Mouse (Mus musculus): ENCODE data around the gene Ptchd3. TPM values are rescaled to one million over a fixed set of nuclear protein-coding genes. Genes with fewer than 3 reads are reported as not detected.

The Ptchd3 gene
- polyA plus RNA-seq, 1 experiment from 2014 or later, result not detected

GRCm38 (mm10) chr11:121794591-121795199, 35.4 kb upstream of the Ptchd3 start:
- WGBS, result 58% methylated on average over 6 of the region's 6 CpGs
- Histone ChIP-seq H3K36me3 (ENCODE audit: control insufficient read depth, insufficient read depth, low read length) (no peaks in the 10 kb centered on the region), H3K4me2 (replicated peaks; ENCODE audit: low read depth, low read length) (no peak overlapping the region), H3K27ac (ENCODE audit: low read depth, low read length) (no peak overlapping the region), H3K27me3 (ENCODE audit: control insufficient read depth, insufficient read depth, low read length) (no peaks in the 10 kb centered on the region), H3K9me3 (ENCODE audit: control insufficient read depth, low read length) (no peaks in the 10 kb centered on the region), H3K9ac (ENCODE audit: low read depth, low read length) (no peak overlapping the region), H3K4me3 (ENCODE audit: low read depth, low read length) (no peak overlapping the region), H3K4me1 (replicated peaks; ENCODE audit: control insufficient read depth, insufficient read depth, low read length) (no peaks in the 10 kb centered on the region)
- peak; percentile 16 for DNase-seq (ENCODE audit: low spot score)
- ATAC-seq (ENCODE audit: low FRiP score), result no peak

- Histone ChIP-seq H3K27ac (ENCODE audit: low read depth, low read length) (no peak overlapping the region), H3K36me3 (ENCODE audit: control insufficient read depth, insufficient read depth, low read length) (no peaks in the 10 kb centered on the region), H3K9ac (ENCODE audit: low read depth, low read length) (no peak overlapping the region), H3K4me3 (ENCODE audit: low read depth, low read length) (no peak overlapping the region), H3K4me2 (replicated peaks; ENCODE audit: low read depth, low read length) (no peak overlapping the region), H3K4me1 (replicated peaks; ENCODE audit: control insufficient read depth, insufficient read depth, low read length) (no peaks in the 10 kb centered on the region), H3K27me3 (ENCODE audit: control insufficient read depth, insufficient read depth, low read length) (no peaks in the 10 kb centered on the region), H3K9me3 (ENCODE audit: control insufficient read depth, low read length) (no peaks in the 10 kb centered on the region)
- ATAC-seq (ENCODE audit: low FRiP score) (no peak), DNase-seq (ENCODE audit: low spot score) (no peak)
- WGBS, result 88% methylated on average over 2 of the region's 2 CpGs
Observed at GRCm38 (mm10) chr11:121795978-121796377, 34.1 kb upstream of the Ptchd3 start.

- Histone ChIP-seq H3K4me1 (replicated peaks; ENCODE audit: control insufficient read depth, insufficient read depth, low read length) (no peaks in the 10 kb centered on the region), H3K27me3 (ENCODE audit: control insufficient read depth, insufficient read depth, low read length) (no peaks in the 10 kb centered on the region), H3K9ac (ENCODE audit: low read depth, low read length) (no peak overlapping the region), H3K4me3 (ENCODE audit: low read depth, low read length) (no peak overlapping the region), H3K9me3 (ENCODE audit: control insufficient read depth, low read length) (no peaks in the 10 kb centered on the region), H3K4me2 (replicated peaks; ENCODE audit: low read depth, low read length) (no peak overlapping the region), H3K36me3 (ENCODE audit: control insufficient read depth, insufficient read depth, low read length) (no peaks in the 10 kb centered on the region), H3K27ac (ENCODE audit: low read depth, low read length) (no peak overlapping the region)
- WGBS, result 89% methylated on average over 2 of the region's 2 CpGs
- ATAC-seq (ENCODE audit: low FRiP score) (no peak), DNase-seq (ENCODE audit: low spot score) (no peak)
Observed at GRCm38 (mm10) chr11:121798591-121798990, 31.5 kb upstream of the Ptchd3 start.

GRCm38 (mm10) chr11:121799746-121800299, 30.2 kb upstream of the Ptchd3 start:
- no peaks in the 10 kb centered on the region for H3K27me3 ChIP-seq (ENCODE audit: control insufficient read depth, insufficient read depth, low read length)
- H3K36me3 ChIP-seq (ENCODE audit: control insufficient read depth, insufficient read depth, low read length), result no peaks in the 10 kb centered on the region
- no peak for DNase-seq (ENCODE audit: low spot score)
- no peak overlapping the region for H3K4me2 ChIP-seq (replicated peaks; ENCODE audit: low read depth, low read length)
- H3K27ac ChIP-seq (ENCODE audit: low read depth, low read length), result no peak overlapping the region
- no peak for ATAC-seq (ENCODE audit: low FRiP score)
- no peak overlapping the region for H3K4me3 ChIP-seq (ENCODE audit: low read depth, low read length)
- no peaks in the 10 kb centered on the region for H3K9me3 ChIP-seq (ENCODE audit: control insufficient read depth, low read length)
- 79% methylated on average over 4 of the region's 4 CpGs for WGBS
- H3K4me1 ChIP-seq (replicated peaks; ENCODE audit: control insufficient read depth, insufficient read depth, low read length), result no peaks in the 10 kb centered on the region
- no peak overlapping the region for H3K9ac ChIP-seq (ENCODE audit: low read depth, low read length)

GRCm38 (mm10) chr11:121802743-121803142, 27.3 kb upstream of the Ptchd3 start:
- DNase-seq (ENCODE audit: low spot score) (no peak), ATAC-seq (ENCODE audit: low FRiP score) (no peak)
- H3K27me3 ChIP-seq (ENCODE audit: control insufficient read depth, insufficient read depth, low read length), result no peaks in the 10 kb centered on the region
- no peaks in the 10 kb centered on the region for H3K36me3 ChIP-seq (ENCODE audit: control insufficient read depth, insufficient read depth, low read length)
- no peak overlapping the region for H3K4me3 ChIP-seq (ENCODE audit: low read depth, low read length)
- no peak overlapping the region for H3K4me2 ChIP-seq (replicated peaks; ENCODE audit: low read depth, low read length)
- no peak overlapping the region for H3K27ac ChIP-seq (ENCODE audit: low read depth, low read length)
- H3K9me3 ChIP-seq (ENCODE audit: control insufficient read depth, low read length), result no peaks in the 10 kb centered on the region
- H3K4me1 ChIP-seq (replicated peaks; ENCODE audit: control insufficient read depth, insufficient read depth, low read length), result no peaks in the 10 kb centered on the region
- H3K9ac ChIP-seq (ENCODE audit: low read depth, low read length), result no peak overlapping the region
- WGBS, result 100% methylated on average over 2 of the region's 2 CpGs

- 95% methylated on average over 5 of the region's 5 CpGs for WGBS
- no peaks in the 10 kb centered on the region for H3K36me3 ChIP-seq (ENCODE audit: control insufficient read depth, insufficient read depth, low read length)
- H3K9me3 ChIP-seq (ENCODE audit: control insufficient read depth, low read length), result no peaks in the 10 kb centered on the region
- no peak overlapping the region for H3K27ac ChIP-seq (ENCODE audit: low read depth, low read length)
- no peak overlapping the region for H3K9ac ChIP-seq (ENCODE audit: low read depth, low read length)
- H3K4me2 ChIP-seq (replicated peaks; ENCODE audit: low read depth, low read length), result no peak overlapping the region
- no peak overlapping the region for H3K4me3 ChIP-seq (ENCODE audit: low read depth, low read length)
- ATAC-seq (ENCODE audit: low FRiP score) (no peak), DNase-seq (ENCODE audit: low spot score) (no peak)
- H3K27me3 ChIP-seq (ENCODE audit: control insufficient read depth, insufficient read depth, low read length), result no peaks in the 10 kb centered on the region
- H3K4me1 ChIP-seq (replicated peaks; ENCODE audit: control insufficient read depth, insufficient read depth, low read length), result no peaks in the 10 kb centered on the region
Observed at GRCm38 (mm10) chr11:121804258-121805027, 25.6 kb upstream of the Ptchd3 start.

GRCm38 (mm10) chr11:121808204-121808852, 21.7 kb upstream of the Ptchd3 start:
- Histone ChIP-seq H3K4me2 (replicated peaks; ENCODE audit: low read depth, low read length) (no peak overlapping the region), H3K36me3 (ENCODE audit: control insufficient read depth, insufficient read depth, low read length) (no peaks in the 10 kb centered on the region), H3K9ac (ENCODE audit: low read depth, low read length) (no peak overlapping the region), H3K27ac (ENCODE audit: low read depth, low read length) (no peak overlapping the region), H3K4me1 (replicated peaks; ENCODE audit: control insufficient read depth, insufficient read depth, low read length) (no peaks in the 10 kb centered on the region), H3K9me3 (ENCODE audit: control insufficient read depth, low read length) (no peaks in the 10 kb centered on the region), H3K4me3 (ENCODE audit: low read depth, low read length) (no peak overlapping the region), H3K27me3 (ENCODE audit: control insufficient read depth, insufficient read depth, low read length) (no peaks in the 10 kb centered on the region)
- WGBS, result 7% methylated on average over 4 of the region's 4 CpGs
- DNase-seq (ENCODE audit: low spot score), result peak; percentile 89
- ATAC-seq (ENCODE audit: low FRiP score), result no peak

GRCm38 (mm10) chr11:121808866-121809265, 21.2 kb upstream of the Ptchd3 start:
- DNase-seq (ENCODE audit: low spot score), result no peak
- H3K4me2 ChIP-seq (replicated peaks; ENCODE audit: low read depth, low read length), result no peak overlapping the region
- no peaks in the 10 kb centered on the region for H3K36me3 ChIP-seq (ENCODE audit: control insufficient read depth, insufficient read depth, low read length)
- no peaks in the 10 kb centered on the region for H3K9me3 ChIP-seq (ENCODE audit: control insufficient read depth, low read length)
- H3K27ac ChIP-seq (ENCODE audit: low read depth, low read length), result no peak overlapping the region
- 52% methylated on average over 1 of the region's 1 CpGs for WGBS
- no peaks in the 10 kb centered on the region for H3K27me3 ChIP-seq (ENCODE audit: control insufficient read depth, insufficient read depth, low read length)
- no peak overlapping the region for H3K4me3 ChIP-seq (ENCODE audit: low read depth, low read length)
- H3K4me1 ChIP-seq (replicated peaks; ENCODE audit: control insufficient read depth, insufficient read depth, low read length), result no peaks in the 10 kb centered on the region
- ATAC-seq (ENCODE audit: low FRiP score), result no peak
- no peak overlapping the region for H3K9ac ChIP-seq (ENCODE audit: low read depth, low read length)
